Mouse (Mus musculus) neural tube, postnatal 0 days (tissue): ENCODE data around the gene Phkg1. TPM values are rescaled to one million over a fixed set of nuclear protein-coding genes. Genes with fewer than 3 reads are reported as not detected.

Experiments used
- polyA plus RNA-seq: library from polyadenylated mRNA; unstranded; fragments of >200 nt; fragmentation: Nextera tagmentation; extraction: Ambion mirVana; gene quantifications from 2 replicates; pipeline ENCODE4 v1.2.1, GENCODE M21; 2015

Phkg1 gene
- 5.8 and 6.3 TPM in 2 replicates for polyA plus RNA-seq

DNA sequence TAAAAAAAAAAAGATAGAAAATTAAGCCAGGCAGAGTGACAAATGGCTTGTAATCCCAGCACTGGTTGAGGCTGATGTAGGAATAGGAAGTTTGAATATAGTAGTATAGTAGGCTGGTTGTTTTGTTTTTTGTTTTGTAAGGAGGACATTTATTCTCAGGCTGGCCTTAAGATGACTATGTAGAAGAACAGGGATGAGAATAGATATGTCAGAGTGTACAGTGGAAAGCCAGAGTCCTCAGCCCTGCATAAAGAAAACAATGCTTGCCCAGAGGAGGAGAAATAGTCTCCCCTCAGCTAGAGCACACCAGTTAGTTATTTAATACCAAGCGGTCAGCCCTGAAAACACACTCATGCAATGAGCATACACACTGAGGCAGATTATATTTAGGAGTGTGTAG lies at the start of gene Phkg1:
Gene Phkg1 (minus strand): TSS at position 101 of the 400 bp plus-strand sequence.

DNA sequence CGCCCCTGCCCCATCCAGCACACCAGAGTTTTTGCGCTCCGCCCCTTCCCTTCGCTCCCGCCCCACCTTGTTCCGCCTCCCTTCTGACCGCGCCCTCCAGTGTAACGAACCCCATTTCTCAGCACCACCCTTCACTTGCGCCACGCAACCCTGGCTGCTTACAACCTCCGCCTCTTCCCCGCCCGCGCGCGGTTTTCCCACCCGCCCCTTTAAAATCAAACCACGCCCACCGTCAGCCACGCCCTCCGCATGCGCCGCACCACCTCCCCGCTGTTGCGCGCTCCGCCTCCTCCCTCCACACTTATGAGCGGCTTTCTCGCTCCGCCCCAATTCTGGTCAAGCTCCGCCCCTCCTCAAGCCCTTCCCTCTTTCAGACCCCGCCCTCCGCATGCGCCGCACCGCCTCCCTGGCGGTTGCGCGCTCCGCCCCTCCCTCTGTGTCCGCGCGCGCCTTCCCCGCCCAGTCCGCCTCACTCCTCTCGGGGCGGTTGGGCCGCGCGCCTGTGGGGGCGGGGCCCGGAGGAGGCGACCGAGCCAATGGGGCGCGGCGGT lies 43.2 kb upstream of the Phkg1 start, which contains the start of gene Vkorc1l1:
Gene Vkorc1l1 (plus strand): TSS at position 476 of the 551 bp plus-strand sequence.

DNA sequence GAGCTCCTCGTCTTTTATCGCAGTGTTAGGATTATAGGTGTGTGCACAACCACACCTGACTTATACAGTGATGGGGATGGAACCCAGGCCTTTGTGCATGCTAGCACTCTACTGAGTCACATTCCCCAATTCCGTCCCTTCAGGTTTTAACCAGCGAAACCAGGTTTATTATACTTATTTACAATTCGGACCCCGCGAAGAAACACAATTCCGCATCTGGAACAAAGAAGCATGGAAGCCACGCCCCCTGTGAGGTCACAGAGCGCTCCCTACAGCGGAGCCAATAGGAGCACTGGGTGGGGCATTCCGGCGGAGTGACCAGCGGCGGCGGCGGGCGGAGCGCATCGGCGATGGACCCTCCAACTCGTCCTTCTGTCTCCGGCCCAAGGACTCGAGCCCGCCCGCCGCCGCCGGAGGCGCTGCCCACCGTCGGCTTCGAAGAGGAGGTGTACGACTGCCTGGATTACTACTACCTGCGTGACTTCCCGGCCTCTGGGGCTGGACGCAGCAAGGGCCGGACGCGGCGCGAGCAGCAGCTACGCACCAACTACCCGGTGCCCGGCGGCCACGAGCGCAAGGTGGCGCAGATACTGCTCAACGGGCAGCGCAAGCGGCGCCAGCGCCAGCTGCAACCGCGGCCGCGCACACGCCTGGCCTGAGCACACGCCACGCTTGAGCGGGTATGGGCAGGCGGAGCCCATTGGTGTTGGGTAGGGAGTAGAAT lies 10.1 kb upstream of the Phkg1 start, which contains the start of gene Nupr1l:
Gene Nupr1l (plus strand): TSS at position 299 of the 724 bp plus-strand sequence.

DNA sequence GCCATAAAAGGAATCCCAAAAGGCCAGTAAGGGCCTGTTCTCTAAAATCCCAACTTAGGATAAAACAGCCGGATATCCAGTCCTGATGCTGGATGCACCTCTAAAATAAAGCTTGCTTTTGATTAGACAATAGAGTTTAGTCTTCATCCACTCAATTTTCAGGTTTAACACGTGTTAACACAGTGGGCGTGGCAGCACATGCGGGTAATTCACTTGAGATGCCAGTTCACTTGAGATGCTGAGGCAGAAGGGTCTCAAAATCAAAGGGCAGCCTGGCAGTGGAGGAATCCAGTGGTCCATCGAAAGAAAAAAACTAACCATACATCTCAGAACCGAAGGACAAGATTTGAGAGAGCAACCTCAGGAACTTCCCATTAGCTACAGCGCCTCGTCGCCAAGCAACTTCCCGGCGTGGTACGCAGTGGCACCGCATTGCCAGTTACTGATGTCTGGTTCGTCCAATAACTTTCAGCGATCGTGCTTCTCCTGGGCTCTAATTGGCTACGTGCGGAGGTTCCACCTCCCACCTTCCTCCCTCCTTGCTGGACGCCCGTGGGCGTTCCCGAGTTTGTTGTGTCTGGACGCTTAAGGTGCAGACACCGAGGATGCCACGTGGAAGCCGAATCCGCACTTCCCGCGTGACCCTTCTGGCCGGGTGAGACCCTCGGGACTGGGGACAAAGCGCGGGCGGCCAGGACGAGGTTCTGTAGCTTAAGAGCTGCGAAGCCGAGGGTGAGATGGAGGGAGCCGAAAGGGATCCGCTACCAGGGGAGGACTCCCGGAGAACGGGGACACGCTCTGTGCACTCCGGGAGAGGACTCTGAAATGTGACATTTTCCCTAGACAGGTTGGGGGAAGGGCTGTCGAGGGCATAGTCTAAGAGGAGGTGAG lies 2.9 kb downstream of the Phkg1 start, which contains the start of gene Zbed5:
Gene Zbed5 (plus strand): TSS at position 526 of the 891 bp plus-strand sequence.

DNA sequence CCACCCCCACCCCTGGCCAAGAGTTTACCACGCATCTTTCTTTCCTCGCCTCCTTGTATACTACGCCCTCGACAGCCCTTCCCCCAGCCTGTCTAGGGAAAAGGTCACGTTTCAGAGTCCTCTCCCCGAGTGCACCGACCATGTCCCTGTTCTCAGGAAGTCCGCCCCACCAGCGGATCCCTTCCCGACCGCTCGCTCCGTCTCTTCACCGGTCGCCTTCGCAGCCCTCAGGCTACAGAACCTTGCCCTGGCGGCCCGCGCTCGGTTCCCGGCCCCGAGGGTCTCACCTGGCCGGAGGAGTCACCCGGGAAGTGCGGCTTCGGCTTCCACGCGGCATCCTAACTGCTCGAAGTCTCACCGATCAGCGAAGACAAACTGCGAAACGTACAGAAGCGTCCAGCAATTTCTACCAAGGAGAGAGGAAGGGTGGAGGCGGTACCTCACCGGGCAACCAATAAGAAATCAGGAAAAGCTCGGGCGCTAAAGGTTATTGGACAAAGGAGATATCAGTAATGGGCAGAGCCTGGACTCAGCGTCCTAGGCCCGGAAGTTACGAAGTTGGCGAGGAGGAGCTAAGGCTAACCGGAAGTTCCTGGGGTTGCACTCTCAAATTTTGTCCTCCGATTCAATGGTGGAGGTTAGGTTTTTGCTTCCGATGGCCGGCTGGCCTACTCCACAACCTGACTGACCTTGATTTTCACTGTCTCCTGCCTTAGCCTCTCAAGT lies 11.3 kb downstream of the Phkg1 start, which contains the start of gene Chchd2:
Gene Chchd2 (minus strand): TSS at position 560 of the 726 bp plus-strand sequence.

DNA sequence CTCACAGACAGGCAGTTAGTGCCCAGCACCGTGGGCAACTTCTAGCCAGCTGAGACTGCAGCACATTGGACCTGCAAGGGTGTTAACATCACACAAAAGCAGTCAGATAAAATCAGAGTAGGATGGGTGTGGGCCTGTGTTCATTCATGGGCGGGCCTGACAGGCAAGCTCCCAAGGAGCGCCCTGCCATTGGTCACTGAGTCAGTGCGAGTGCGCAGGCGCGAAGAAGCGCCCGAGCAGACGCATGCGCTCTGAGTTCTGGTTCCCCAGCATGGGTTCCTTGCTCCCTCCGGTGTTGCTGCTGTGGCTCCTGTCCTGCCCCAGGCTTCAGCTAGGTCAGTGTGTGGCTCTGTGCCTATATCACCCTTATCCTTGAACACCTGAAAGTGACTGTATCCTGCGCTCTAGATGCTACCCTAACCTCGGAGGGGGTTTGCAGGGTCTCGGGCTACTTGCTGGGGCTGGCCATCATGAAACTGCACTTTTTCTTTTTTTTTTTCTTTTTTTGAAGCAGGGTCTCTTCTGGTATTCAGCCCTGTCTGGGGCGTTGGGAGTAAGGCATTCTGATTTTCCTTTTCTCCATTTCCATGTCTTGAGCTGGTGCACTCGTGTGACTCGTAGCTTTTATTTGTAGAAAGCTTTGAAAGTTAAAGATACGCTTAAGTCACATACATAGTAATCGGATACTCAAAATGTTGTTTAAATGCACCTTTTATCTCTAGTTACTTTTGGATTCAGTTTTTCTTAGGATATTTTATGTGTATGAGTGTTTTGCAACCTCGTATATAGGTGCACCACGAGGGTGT lies 51.4 kb downstream of the Phkg1 start, which contains the start of gene Sumf2:
Gene Sumf2 (plus strand): TSS at position 235 of the 806 bp plus-strand sequence.

Other genes starting within 250 kb of the Phkg1 start
- gene Zfp11, start 228.4 kb downstream of the Phkg1 start, polyA plus RNA-seq, result 4.5 and 4.6 TPM in 2 replicates
- not detected in 2 replicates for gene Sept14, start 190.0 kb downstream of the Phkg1 start, polyA plus RNA-seq
- gene Mrps17, start 183.1 kb downstream of the Phkg1 start, polyA plus RNA-seq, result 163 and 181 TPM in 2 replicates
- 114 and 122 TPM in 2 replicates for gene Nipsnap2, start 173.5 kb downstream of the Phkg1 start, polyA plus RNA-seq
- 50.8 and 50.9 TPM in 2 replicates for gene Psph, start 111.1 kb downstream of the Phkg1 start, polyA plus RNA-seq
- 25.5 and 28.1 TPM in 2 replicates for gene Sumf2, start 51.6 kb downstream of the Phkg1 start, polyA plus RNA-seq
- gene Chchd2, start 11.1 kb downstream of the Phkg1 start, polyA plus RNA-seq, result 857 and 863 TPM in 2 replicates
- gene Zbed5, start 2.8 kb downstream of the Phkg1 start, polyA plus RNA-seq, result 7.1 and 8.0 TPM in 2 replicates
- gene Nupr1l, start 10.0 kb upstream of the Phkg1 start, polyA plus RNA-seq, result 4.2 and 5.0 TPM in 2 replicates
- 20.0 and 23.8 TPM in 2 replicates for gene Vkorc1l1, start 43.4 kb upstream of the Phkg1 start, polyA plus RNA-seq
- 47.7 and 48.3 TPM in 2 replicates for gene Gusb, start 104.5 kb upstream of the Phkg1 start, polyA plus RNA-seq
- gene Asl, start 130.7 kb upstream of the Phkg1 start, polyA plus RNA-seq, result 41.7 and 41.8 TPM in 2 replicates
- 68.6 and 76.2 TPM in 2 replicates for gene Crcp, start 130.7 kb upstream of the Phkg1 start, polyA plus RNA-seq
- gene Tpst1, start 174.8 kb upstream of the Phkg1 start, polyA plus RNA-seq, result 54.7 and 56.9 TPM in 2 replicates
- 11.6 and 12.9 TPM in 2 replicates for gene Kctd7, start 246.3 kb upstream of the Phkg1 start, polyA plus RNA-seq